Mouse (Mus musculus) urinary bladder, postnatal 14 days (tissue): Measurements from ENCODE around the gene Arsg.
A peak's percentile ranks its signal among the peaks of the same experiment; 100 is the strongest.

Source experiments
- DNase-seq: peaks from one replicate; pipeline ENCODE4 v3.0.0; 2021; ENCODE audit warnings: low spot score

Arsg gene

GRCm38 (mm10) chr11:109473171-109474085 lies at the start of gene Arsg, which contains the start of gene Slc16a6:
Gene Arsg, plus strand, starts transcription at chr11:109473374.
Gene Slc16a6, minus strand, starts transcription at chr11:109473598.
- peak; percentile 80 for DNase-seq

GRCm38 (mm10) chr11:109425392-109426271 lies 47.5 kb upstream of the Arsg start, which contains the start of gene Amz2:
Gene Amz2, plus strand, starts transcription at chr11:109425946.
- peak; percentile 99 for DNase-seq

- DNase-seq, result no peak
Measured at GRCm38 (mm10) chr11:109426272-109426586, 46.9 kb upstream of the Arsg start.

GRCm38 (mm10) chr11:109427353-109427752 lies 45.8 kb upstream of the Arsg start:
- no peak for DNase-seq

- no peak for DNase-seq
Measured at GRCm38 (mm10) chr11:109434233-109434798, 38.9 kb upstream of the Arsg start.

GRCm38 (mm10) chr11:109436889-109437288 lies 36.3 kb upstream of the Arsg start:
- no peak for DNase-seq

GRCm38 (mm10) chr11:109439209-109439608 lies 34.0 kb upstream of the Arsg start:
- DNase-seq, result no peak

- peak; percentile 83 for DNase-seq
Measured at GRCm38 (mm10) chr11:109439829-109440340, 33.3 kb upstream of the Arsg start.

- no peak for DNase-seq
Measured at GRCm38 (mm10) chr11:109440641-109441040, 32.5 kb upstream of the Arsg start.

- peak; percentile 36 for DNase-seq
Measured at GRCm38 (mm10) chr11:109441119-109441518, 32.1 kb upstream of the Arsg start.

GRCm38 (mm10) chr11:109442166-109442730 lies 30.9 kb upstream of the Arsg start:
- DNase-seq, result no peak

GRCm38 (mm10) chr11:109443468-109444263 lies 29.5 kb upstream of the Arsg start:
- DNase-seq, result no peak

- peak; percentile 25 for DNase-seq
Measured at GRCm38 (mm10) chr11:109444600-109444999, 28.6 kb upstream of the Arsg start.

GRCm38 (mm10) chr11:109445438-109446035 lies 27.6 kb upstream of the Arsg start:
- no peak for DNase-seq

GRCm38 (mm10) chr11:109451169-109451568 lies 22.0 kb upstream of the Arsg start:
- no peak for DNase-seq

GRCm38 (mm10) chr11:109456261-109456660 lies 16.9 kb upstream of the Arsg start:
- no peak for DNase-seq

GRCm38 (mm10) chr11:109458165-109458564 lies 15.0 kb upstream of the Arsg start:
- DNase-seq, result no peak

GRCm38 (mm10) chr11:109460586-109460985 lies 12.6 kb upstream of the Arsg start:
- DNase-seq, result no peak

GRCm38 (mm10) chr11:109465068-109465467 lies 8.1 kb upstream of the Arsg start:
- DNase-seq, result no peak

GRCm38 (mm10) chr11:109466987-109467386 lies 6.2 kb upstream of the Arsg start:
- DNase-seq, result no peak

- DNase-seq, result no peak
Measured at GRCm38 (mm10) chr11:109468133-109468532, 5.0 kb upstream of the Arsg start.
